Mouse (Mus musculus) small intestine, adult 2 months (tissue): ENCODE results near the gene 2310057M21Rik. TPM values are rescaled to one million over a fixed set of nuclear protein-coding genes. Genes with fewer than 3 reads are reported as not detected.

Source experiments
- H3K27ac ChIP-seq: fragments of 200-500 bp; 2 replicates; pipeline ENCODE4 v1.5.1; 2012; ENCODE audit warnings: low read depth, low read length, control low read depth, inconsistent platforms; ENCODE audit not compliant: insufficient read depth
- H3K27me3 ChIP-seq: fragments of 200-500 bp; 2 replicates; pipeline ENCODE4 v1.6.1; 2012; ENCODE audit warnings: mild to moderate bottlenecking, moderate library complexity, low read length, inconsistent platforms; ENCODE audit not compliant: control insufficient read depth, insufficient read depth
- H3K36me3 ChIP-seq: fragments of 200-500 bp; 2 replicates; pipeline ENCODE4 v1.6.1; 2012; ENCODE audit warnings: mild to moderate bottlenecking, low read length, control low read depth, inconsistent platforms; ENCODE audit not compliant: control insufficient read depth, insufficient read depth
- H3K4me1 ChIP-seq: fragments of 200-500 bp; 2 replicates; pipeline ENCODE4 v1.6.1; 2012; ENCODE audit warnings: low read length, inconsistent platforms, mixed read lengths; ENCODE audit not compliant: control insufficient read depth, insufficient read depth, insufficient read length
- H3K4me3 ChIP-seq: fragments of 200-500 bp; 2 replicates; pipeline ENCODE4 v1.5.1; 2012; ENCODE audit warnings: low read depth, mild to moderate bottlenecking, control low read depth, inconsistent platforms, low read length, moderate library complexity
- CTCF ChIP-seq: fragments of 200-500 bp; IDR thresholded peaks from 2 replicates; pipeline ENCODE4 v1.5.1; 2012; ENCODE audit warnings: low read depth, mild to moderate bottlenecking, control low read depth, inconsistent platforms, low read length, moderate library complexity, mixed read lengths; ENCODE audit not compliant: insufficient replicate concordance, insufficient read length; ENCODE audit errors: extremely low read depth
- POLR2A ChIP-seq: fragments of 200-500 bp; IDR thresholded peaks from 2 replicates; pipeline ENCODE4 v1.6.1; 2012; ENCODE audit warnings: low read depth, mild to moderate bottlenecking, control low read depth, inconsistent platforms, low read length, moderate library complexity
- WGBS: fragments of 180-500 bp; shearing (Covaris S2); methylation state at CpG from one replicate; pipeline ENCODE4 v1.1.7; 2018; 5-methylcytosine and 5-hydroxymethylcytosine counted together
- polyA plus RNA-seq: library from polyadenylated mRNA; depleted of rRNA; stranded (reverse); fragments of >200 nt; gene quantifications from 2 replicates; pipeline ENCODE4 v1.2.3, GENCODE M21; 2012

Gene 2310057M21Rik
- polyA plus RNA-seq, 1 experiment: 2.1 TPM

GRCm38 (mm10) chr7:131371880-131372651 is 9.5 kb upstream of the 2310057M21Rik start:
- TF ChIP-seq CTCF (no peak), POLR2A (no peak)
- Histone ChIP-seq H3K36me3 (peaks cover 6% of the 10 kb centered on the region), H3K4me3 (no peak overlapping the region), H3K27ac (no peak overlapping the region), H3K4me1 (no peaks in the 10 kb centered on the region), H3K27me3 (no peaks in the 10 kb centered on the region)
- WGBS: 54% methylated on average over 9 of the region's 9 CpGs

GRCm38 (mm10) chr7:131371470-131371860 is 8.9 kb upstream of the 2310057M21Rik start:
- Histone ChIP-seq H3K27ac (peak overlapping the region; percentile 79; the same call in 1 of the 2 replicates), H3K4me3 (peak overlapping the region; percentile 84), H3K36me3 (peaks cover 6% of the 10 kb centered on the region), H3K27me3 (no peaks in the 10 kb centered on the region), H3K4me1 (no peaks in the 10 kb centered on the region)
- TF ChIP-seq CTCF (no peak), POLR2A (no peak)
- WGBS: 2% methylated on average over 9 of the region's 9 CpGs

- Histone ChIP-seq H3K36me3 (peaks cover 6% of the 10 kb centered on the region), H3K4me1 (no peaks in the 10 kb centered on the region), H3K27ac (peak within 1 kb of the TSS; percentile 79), H3K4me3 (peak within 1 kb of the TSS; percentile 84), H3K27me3 (no peaks in the 10 kb centered on the region)
- WGBS: 4% methylated on average over 47 of the region's 47 CpGs
- TF ChIP-seq POLR2A (peak; percentile 91), CTCF (peak; percentile 78; the same call in 1 of the 2 replicates)
These were observed 8.3 kb upstream of the 2310057M21Rik start, which contains the start of gene Pstk for GRCm38 (mm10) chr7:131370648-131371469. Pstk (plus strand) TSS chr7:131371141.

GRCm38 (mm10) chr7:131364131-131364530 is 1.6 kb upstream of the 2310057M21Rik start:
- no peaks in the 10 kb centered on the region for H3K27me3 ChIP-seq
- TF ChIP-seq POLR2A: no peak
- TF ChIP-seq CTCF: no peak
- peak overlapping the region; percentile 20; the same call in 1 of the 2 replicates for H3K27ac ChIP-seq
- WGBS: 36% methylated on average over 8 of the region's 8 CpGs
- H3K36me3 ChIP-seq: 0 out of 2 replicates have a peak, but pooled peaks cover 1% of the 10 kb centered on the region
- peaks cover 8% of the 10 kb centered on the region; the same call in 1 of the 2 replicates for H3K4me1 ChIP-seq
- H3K4me3 ChIP-seq: no peak overlapping the region

GRCm38 (mm10) chr7:131362269-131362614 is 317 bp downstream of the 2310057M21Rik start:
- Histone ChIP-seq H3K27ac (peak overlapping the region; percentile 78), H3K36me3 (peaks cover 12% of the 10 kb centered on the region), H3K27me3 (no peaks in the 10 kb centered on the region), H3K4me3 (peak overlapping the region; percentile 96), H3K4me1 (peaks cover 8% of the 10 kb centered on the region; the same call in 1 of the 2 replicates)
- TF ChIP-seq CTCF (no peak), POLR2A (no peak)
- under 1% methylated on average over 34 of the region's 35 CpGs for WGBS

GRCm38 (mm10) chr7:131356105-131356504 is 6.5 kb downstream of the 2310057M21Rik start:
- no peak overlapping the region for H3K27ac ChIP-seq
- TF ChIP-seq CTCF (no peak), POLR2A (no peak)
- no peak overlapping the region for H3K4me3 ChIP-seq
- 94% methylated on average over 13 of the region's 13 CpGs for WGBS
- no peaks in the 10 kb centered on the region for H3K4me1 ChIP-seq
- peaks cover 34% of the 10 kb centered on the region for H3K36me3 ChIP-seq
- H3K27me3 ChIP-seq: no peaks in the 10 kb centered on the region
